Mouse (Mus musculus) embryonic fibroblast, embryonic 13.5 days (primary cell): Measurements from ENCODE around the gene Slc25a21. TPM values are rescaled to one million over a fixed set of nuclear protein-coding genes. Genes with fewer than 3 reads are reported as not detected.

Experiments used
- H3K27ac ChIP-seq: 2 replicates; pipeline ENCODE4 v1.5.1; 2012; ENCODE audit warnings: low read length, control low read depth, inconsistent platforms; ENCODE audit not compliant: insufficient read depth
- H3K4me1 ChIP-seq: 2 replicates; pipeline ENCODE4 v1.6.1; 2011; ENCODE audit warnings: low read length; ENCODE audit not compliant: control insufficient read depth, insufficient read depth
- H3K4me3 ChIP-seq: 2 replicates; pipeline ENCODE4 v1.5.1; 2011; ENCODE audit warnings: mild to moderate bottlenecking, control low read depth, low read length; ENCODE audit not compliant: insufficient read depth
- CTCF ChIP-seq: IDR thresholded peaks from 2 replicates; pipeline ENCODE4 v1.5.1; 2011; ENCODE audit warnings: mild to moderate bottlenecking, control low read depth, low read length, moderate library complexity, borderline replicate concordance; ENCODE audit not compliant: insufficient read depth
- POLR2A ChIP-seq: IDR thresholded peaks from 2 replicates; pipeline ENCODE4 v1.6.1; 2011; ENCODE audit warnings: low read depth, mild to moderate bottlenecking, control low read depth, low read length, moderate library complexity
- polyA plus RNA-seq: library from polyadenylated mRNA; stranded (reverse); fragments of >200 nt; gene quantifications from 2 replicates; pipeline ENCODE4 v1.2.4, GENCODE M21; 2011; ENCODE audit warnings: low read depth; ENCODE audit not compliant: missing spikeins, insufficient read length

The Slc25a21 gene
- polyA plus RNA-seq, 1 experiment: 0.19 TPM

- no peak overlapping the region for H3K4me3 ChIP-seq
- H3K27ac ChIP-seq: no peak overlapping the region
- no peaks in the 10 kb centered on the region for H3K4me1 ChIP-seq
- no peak for TF ChIP-seq CTCF
- no peak for TF ChIP-seq POLR2A
Measured at GRCm38 (mm10) chr12:56959230-56960051, 237.8 kb downstream of the Slc25a21 start.

GRCm38 (mm10) chr12:56958244-56958643 lies 239.0 kb downstream of the Slc25a21 start:
- Histone ChIP-seq H3K4me1 (no peaks in the 10 kb centered on the region), H3K27ac (no peak overlapping the region), H3K4me3 (no peak overlapping the region)
- TF ChIP-seq CTCF: no peak

- no peaks in the 10 kb centered on the region; the same call in 1 of the 2 replicates for H3K4me1 ChIP-seq
- TF ChIP-seq POLR2A (no peak), CTCF (no peak)
- H3K27ac ChIP-seq: no peak overlapping the region
- no peak overlapping the region for H3K4me3 ChIP-seq
Measured at GRCm38 (mm10) chr12:56951749-56952657, 245.3 kb downstream of the Slc25a21 start.

- TF ChIP-seq POLR2A (no peak), CTCF (no peak)
- Histone ChIP-seq H3K4me3 (no peak overlapping the region), H3K4me1 (no peaks in the 10 kb centered on the region), H3K27ac (no peak overlapping the region)
Measured at GRCm38 (mm10) chr12:56944265-56944664, 253.0 kb downstream of the Slc25a21 start.

- Histone ChIP-seq H3K27ac (no peak overlapping the region), H3K4me3 (no peak overlapping the region), H3K4me1 (no peaks in the 10 kb centered on the region)
- TF ChIP-seq CTCF: no peak
- TF ChIP-seq POLR2A: no peak
Measured at GRCm38 (mm10) chr12:56940861-56941260, 256.4 kb downstream of the Slc25a21 start.

GRCm38 (mm10) chr12:56918145-56918544 lies 279.1 kb downstream of the Slc25a21 start:
- H3K27ac ChIP-seq: no peak overlapping the region
- H3K4me3 ChIP-seq: no peak overlapping the region
- no peaks in the 10 kb centered on the region for H3K4me1 ChIP-seq
- no peak for TF ChIP-seq POLR2A
- no peak for TF ChIP-seq CTCF

GRCm38 (mm10) chr12:56906476-56906875 lies 290.8 kb downstream of the Slc25a21 start:
- no peak overlapping the region for H3K27ac ChIP-seq
- no peaks in the 10 kb centered on the region for H3K4me1 ChIP-seq
- no peak overlapping the region for H3K4me3 ChIP-seq
- TF ChIP-seq CTCF (no peak), POLR2A (no peak)

- TF ChIP-seq CTCF (no peak), POLR2A (no peak)
- Histone ChIP-seq H3K4me1 (no peaks in the 10 kb centered on the region), H3K4me3 (no peak overlapping the region), H3K27ac (no peak overlapping the region)
Measured at GRCm38 (mm10) chr12:56905652-56906305, 291.5 kb downstream of the Slc25a21 start.

- Histone ChIP-seq H3K27ac (no peak overlapping the region), H3K4me3 (no peak overlapping the region), H3K4me1 (no peaks in the 10 kb centered on the region)
- no peak for TF ChIP-seq POLR2A
Measured at GRCm38 (mm10) chr12:56905222-56905621, 292.1 kb downstream of the Slc25a21 start.
